Mouse (Mus musculus) ovary, postnatal 14 days (tissue): ENCODE measurements around the gene Myo19.
A peak's percentile ranks its signal among the peaks of the same experiment; 100 is the strongest.
"Not testable (repeated sequence)": the region's sequence is repeated elsewhere in the genome, so short reads cannot be mapped to it uniquely, and the experiment has no call there.

Experiments used
- DNase-seq: peaks from one replicate; pipeline ENCODE4 v3.0.0; 2022; ENCODE audit warnings: low spot score

Myo19 gene

DNA sequence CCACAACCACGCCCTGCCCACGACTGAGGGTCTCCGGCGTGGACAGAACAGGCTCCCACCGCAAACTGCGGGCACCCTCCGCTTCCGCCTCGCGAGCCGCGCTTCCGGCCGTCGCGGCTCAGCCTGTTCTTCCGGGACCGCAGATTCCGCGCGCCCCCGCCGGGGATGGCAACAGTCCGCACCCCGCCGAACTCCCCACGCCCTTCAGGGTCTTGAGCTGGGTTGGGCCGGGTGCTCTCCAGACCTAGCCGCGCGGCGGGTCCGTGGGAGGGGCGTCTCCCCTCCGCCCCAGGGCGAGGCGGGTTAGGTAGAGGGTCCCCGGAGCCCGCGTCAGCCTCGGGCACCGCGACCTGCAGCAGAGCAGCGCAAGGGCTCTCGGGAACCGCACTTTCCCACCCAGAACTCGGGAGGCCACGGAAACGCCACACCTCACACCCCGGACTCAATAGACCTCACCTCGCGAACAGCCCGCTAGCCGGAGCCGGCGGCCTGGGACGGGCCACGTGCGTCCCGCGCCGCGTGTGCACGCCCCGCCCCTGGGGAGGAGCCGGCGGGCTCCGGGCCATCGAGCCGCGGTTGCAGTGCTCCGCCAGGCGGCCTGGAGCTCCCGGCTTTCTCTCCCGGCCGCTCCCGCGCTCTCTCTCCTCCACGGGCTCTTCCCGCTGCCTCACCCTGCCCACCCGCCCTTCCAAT is at the start of gene Myo19, which contains the start of gene Pigw:
Myo19 (plus strand) TSS at position 377 of the 693 bp plus-strand sequence.
Pigw (minus strand) TSS at position 514 of the 693 bp plus-strand sequence.
- DNase-seq: peak; percentile 73

GRCm38 (mm10) chr11:84839330-84839729 is 40.6 kb upstream of the Myo19 start:
- DNase-seq: no peak

GRCm38 (mm10) chr11:84846741-84847474 is 33.0 kb upstream of the Myo19 start:
- DNase-seq: no peak

GRCm38 (mm10) chr11:84847475-84848090 is 32.4 kb upstream of the Myo19 start:
- no peak for DNase-seq

DNA sequence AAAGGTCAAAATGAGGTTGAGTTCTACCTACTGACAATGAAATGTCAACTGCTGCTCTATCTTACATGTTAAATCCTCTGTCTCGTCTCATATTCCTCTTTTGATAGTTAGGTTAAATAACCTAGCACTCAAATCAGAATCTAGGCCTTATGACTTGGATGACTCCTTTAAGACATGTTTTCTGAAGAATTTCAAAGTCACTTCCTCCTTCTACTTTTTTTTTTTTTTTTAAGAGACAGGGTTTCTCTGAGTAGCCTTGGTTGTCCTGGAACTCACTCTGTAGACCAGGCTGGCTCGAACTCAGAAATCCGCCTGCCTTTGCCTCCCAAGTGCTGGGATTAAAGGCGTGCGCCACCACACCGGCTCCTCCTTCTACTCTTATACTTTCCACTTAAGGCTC is 24.7 kb upstream of the Myo19 start:
- DNase-seq: no peak

DNA sequence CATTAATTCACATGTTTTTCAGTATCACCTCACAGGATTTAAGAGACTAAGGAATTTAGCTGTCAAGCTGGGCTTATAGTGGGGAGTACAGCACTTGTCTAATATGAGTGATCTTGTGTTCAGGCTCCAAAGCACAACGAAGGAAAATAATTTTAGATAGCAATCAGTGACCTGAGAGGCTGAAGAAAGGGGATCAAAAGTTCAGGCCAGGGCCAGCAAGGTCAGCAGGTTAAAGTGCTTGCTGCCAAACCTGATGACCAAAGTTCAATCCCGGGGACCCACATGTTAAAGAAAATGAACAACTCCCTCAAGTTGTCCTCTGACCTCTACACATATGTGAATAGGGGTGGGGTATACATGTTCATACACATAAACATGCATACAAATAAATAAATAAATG is 14.7 kb upstream of the Myo19 start:
- DNase-seq: no peak

DNA sequence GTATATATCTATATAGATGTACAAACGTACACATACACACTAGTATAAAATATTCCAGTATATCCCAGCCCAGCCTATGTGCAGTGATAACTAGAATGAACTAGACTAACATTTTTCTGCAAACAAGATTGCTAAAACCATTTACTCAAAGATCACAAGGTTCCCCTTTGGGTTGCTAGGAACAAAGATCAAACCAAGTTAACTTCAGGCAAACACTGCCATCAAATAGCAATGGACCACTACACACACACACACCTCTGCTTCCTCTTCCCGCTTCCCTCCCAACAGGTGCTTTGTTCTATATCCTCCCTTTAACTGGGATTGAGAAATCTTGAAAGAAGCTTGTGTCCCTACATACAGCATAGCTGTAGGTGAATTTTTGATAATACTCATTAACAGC is 12.4 kb upstream of the Myo19 start:
- DNase-seq: no peak

DNA sequence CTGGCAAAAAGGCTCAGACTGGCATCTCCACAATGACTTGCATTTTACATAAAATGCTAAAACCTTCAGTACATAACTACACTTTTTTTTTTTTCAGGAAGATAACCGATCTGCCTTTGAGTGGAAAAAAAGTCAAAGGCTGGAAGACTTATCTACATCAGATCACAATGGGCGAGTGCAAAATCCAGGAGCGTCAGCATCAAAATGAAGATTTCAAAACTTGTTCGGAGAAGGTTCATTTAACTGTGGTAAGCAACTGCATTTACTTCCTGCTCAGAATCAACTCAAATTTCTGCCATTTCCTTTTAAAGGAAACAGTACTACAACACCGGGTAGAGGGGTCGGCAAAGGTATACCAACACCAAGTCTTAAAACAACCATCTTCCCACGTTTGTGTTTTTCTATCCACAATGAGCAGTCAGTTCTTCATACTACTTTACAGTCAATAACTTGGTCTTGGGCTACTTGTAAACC is 11.1 kb upstream of the Myo19 start:
- DNase-seq: no peak

GRCm38 (mm10) chr11:84869537-84870232 is 10.3 kb upstream of the Myo19 start:
- DNase-seq: peak; percentile 93

DNA sequence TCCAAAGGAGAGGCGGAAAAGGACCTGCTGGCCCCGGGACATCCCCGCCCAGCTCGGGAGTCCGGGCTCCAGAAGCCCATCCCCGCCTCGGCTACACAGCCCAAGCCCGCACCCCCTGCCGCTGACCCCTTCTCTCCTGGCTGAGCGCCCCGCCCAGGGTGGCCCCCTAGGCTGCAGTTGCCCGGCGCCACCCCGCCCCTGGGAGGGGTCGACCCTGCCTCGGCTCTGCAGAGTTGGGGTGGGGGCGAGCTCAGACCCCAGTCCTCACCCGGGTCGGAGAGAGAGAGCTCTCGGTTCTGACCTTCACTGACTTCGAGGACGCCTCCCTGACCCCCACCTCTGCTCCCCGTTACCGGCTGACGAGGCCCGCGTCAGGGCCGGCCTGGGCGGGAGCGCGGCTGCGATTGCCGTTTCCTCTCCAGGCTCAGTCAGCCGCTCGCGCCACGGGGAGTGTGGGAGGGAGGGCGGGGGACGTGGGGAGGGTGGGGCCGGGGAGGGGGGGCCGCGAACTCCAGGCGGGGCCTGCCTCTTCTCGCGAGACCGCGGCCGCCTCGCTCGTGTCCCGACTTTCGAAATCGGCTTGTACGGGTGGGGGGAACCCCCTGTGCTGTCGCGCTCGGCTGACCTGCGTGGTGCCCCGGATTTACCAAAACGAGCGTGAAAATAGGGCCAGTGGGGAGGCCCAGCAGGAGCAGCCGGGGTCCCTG is 9.5 kb upstream of the Myo19 start, which contains the start of gene Ggnbp2:
Ggnbp2 (minus strand) TSS at position 481 of the 707 bp plus-strand sequence.
- DNase-seq: peak; percentile 88

GRCm38 (mm10) chr11:84871046-84871445 is 8.9 kb upstream of the Myo19 start:
- no peak for DNase-seq

- DNase-seq: no peak
These were observed 8.3 kb upstream of the Myo19 start for GRCm38 (mm10) chr11:84871548-84872069.

DNA sequence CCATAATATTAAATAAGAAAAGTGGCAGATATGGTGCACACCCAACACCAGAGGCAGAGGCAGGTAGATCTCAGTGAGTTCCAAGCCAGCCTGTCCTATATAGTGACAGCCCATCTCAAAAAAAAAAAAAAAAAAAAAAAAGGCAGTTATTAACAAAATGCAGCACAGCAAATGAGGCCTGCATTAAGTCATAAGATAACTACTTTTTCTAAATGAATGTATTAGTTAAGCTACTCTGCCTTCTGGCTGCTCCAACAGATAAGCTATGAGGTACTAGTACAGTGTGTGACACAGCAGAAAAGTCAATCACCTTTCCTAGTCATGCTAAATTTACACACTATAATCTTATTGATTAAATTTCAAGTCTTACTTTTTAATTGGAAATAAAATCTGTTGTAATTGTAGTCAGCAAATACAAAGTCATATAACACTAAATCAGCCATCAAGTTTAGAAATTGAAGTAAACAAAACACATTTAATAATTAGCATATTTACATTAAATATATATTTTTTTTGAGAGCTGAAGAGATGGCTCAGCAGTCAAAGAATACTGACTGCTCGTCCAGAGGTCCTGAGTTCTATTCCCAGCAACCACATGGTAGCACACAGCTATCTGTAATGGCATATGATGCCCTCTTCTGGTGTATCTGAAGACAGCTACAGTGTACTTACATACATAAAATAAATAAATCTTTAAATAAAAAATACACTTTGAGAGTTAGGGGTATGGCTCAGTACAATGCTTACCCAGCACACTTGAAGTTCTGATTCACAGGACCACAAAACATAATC is 6.7 kb upstream of the Myo19 start:
- no peak for DNase-seq

DNA sequence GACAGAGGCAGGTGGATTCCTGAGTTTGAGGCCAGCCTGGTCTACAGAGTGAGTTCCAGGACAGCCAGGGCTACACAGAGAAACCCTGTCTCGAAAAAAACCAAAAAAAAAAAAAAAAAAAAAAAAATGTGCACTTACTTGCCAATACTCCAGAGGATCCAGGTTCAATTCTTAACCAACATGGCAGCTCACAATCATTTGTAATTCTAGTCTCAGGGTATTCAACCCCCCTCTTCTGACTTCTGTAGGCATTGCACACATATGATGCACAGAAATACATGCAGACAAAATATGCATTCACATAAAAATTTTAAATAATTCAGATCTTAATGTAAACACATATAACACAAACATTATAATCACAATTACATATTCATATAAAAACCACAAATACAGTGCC is 3.9 kb upstream of the Myo19 start:
- DNase-seq: not testable (repeated sequence)

GRCm38 (mm10) chr11:84879007-84879771 is 759 bp upstream of the Myo19 start:
- no peak for DNase-seq

GRCm38 (mm10) chr11:84880465-84880961 is 565 bp downstream of the Myo19 start:
- DNase-seq: peak; percentile 53

DNA sequence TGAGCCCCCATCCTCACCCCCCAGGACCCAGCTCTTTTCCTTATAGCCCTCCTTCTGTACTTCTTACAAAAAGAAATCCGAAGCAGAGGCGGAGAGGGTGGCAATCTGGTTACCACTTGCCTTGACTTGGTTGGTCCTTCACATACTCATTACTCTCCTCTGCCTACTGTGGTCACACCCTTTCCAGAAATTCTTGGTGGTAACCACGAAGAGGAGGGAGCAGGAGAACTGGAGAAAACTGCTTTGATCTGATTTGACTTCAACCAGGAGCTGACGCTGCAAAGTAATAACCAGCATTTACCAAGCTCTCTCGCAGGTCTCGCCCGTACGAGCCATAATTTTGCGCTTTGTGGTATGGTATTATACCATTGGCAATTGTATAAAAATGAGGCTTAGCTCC is 1.0 kb downstream of the Myo19 start:
- DNase-seq: no peak

DNA sequence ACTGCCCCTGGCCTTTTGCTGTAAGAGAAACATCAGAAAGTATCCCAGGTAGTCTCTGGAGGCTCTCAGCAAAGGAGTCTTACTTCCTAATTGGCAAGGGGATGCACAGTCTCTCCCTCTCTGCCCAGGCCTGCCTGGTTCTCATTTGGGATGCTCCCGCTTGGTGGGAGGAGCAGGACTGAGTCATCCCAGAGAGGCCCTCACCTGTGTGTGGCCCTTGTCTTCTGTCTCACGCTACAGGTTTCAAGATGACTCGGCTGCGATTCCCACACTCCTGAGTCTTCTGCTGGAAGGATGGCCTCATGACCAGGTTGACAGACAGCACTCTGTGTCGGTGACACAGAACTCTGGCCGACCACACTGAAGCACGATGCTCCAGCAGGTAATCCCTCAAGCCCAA is 2.4 kb downstream of the Myo19 start:
- DNase-seq: no peak

- DNase-seq: no peak
These were observed 5.3 kb downstream of the Myo19 start for GRCm38 (mm10) chr11:84885238-84885637.

- no peak for DNase-seq
These were observed 6.3 kb downstream of the Myo19 start for GRCm38 (mm10) chr11:84886236-84886635.
